Mouse (Mus musculus) E14TG2a.4 (cell line): ENCODE measurements around the gene Pglyrp1.

Experiments
- CTCF ChIP-seq: conservative IDR thresholded peaks from 2 replicates; pipeline ENCODE4 v1.5.1; 2014; ENCODE audit warnings: low read length
- POU5F1 ChIP-seq: IDR thresholded peaks from 2 replicates; pipeline ENCODE4 v1.6.1; 2014; ENCODE audit warnings: low read length, borderline replicate concordance

GRCm38 (mm10) chr7:18896536-18896935 lies 25.4 kb downstream of the Pglyrp1 start:
- TF ChIP-seq CTCF (peak; percentile 29), POU5F1 (no peak)
